Mouse (Mus musculus) spleen, adult 2 months (tissue): ENCODE results near the gene 1810043G02Rik. TPM values are rescaled to one million over a fixed set of nuclear protein-coding genes. Genes with fewer than 3 reads are reported as not detected.
A peak's percentile ranks its signal among the peaks of the same experiment; 100 is the strongest.
"Not testable (repeated sequence)": the region's sequence is repeated elsewhere in the genome, so short reads cannot be mapped to it uniquely, and the experiment has no call there.

Experiments used
- DNase-seq, 2 experiments: peaks; one replicate each; pipeline versions ENCODE4 v3.0.0 to v3.0.0-alpha.2; 2012 to 2021; ENCODE audit warnings: low spot score in 2 of 2, low read depth in 1 of 2
- H3K27ac ChIP-seq: fragments of 200-500 bp; 2 replicates; pipeline ENCODE4 v1.5.1; 2012; ENCODE audit warnings: low read length, inconsistent platforms; ENCODE audit not compliant: insufficient read depth
- H3K27me3 ChIP-seq: fragments of 200-500 bp; 2 replicates; pipeline ENCODE4 v1.6.1; 2012; ENCODE audit warnings: mild to moderate bottlenecking, moderate library complexity, low read length, inconsistent platforms; ENCODE audit not compliant: control insufficient read depth, insufficient read depth
- H3K36me3 ChIP-seq: fragments of 200-500 bp; 2 replicates; pipeline ENCODE4 v1.6.1; 2012; ENCODE audit warnings: mild to moderate bottlenecking, low read length, inconsistent platforms; ENCODE audit not compliant: control insufficient read depth, insufficient read depth
- H3K4me1 ChIP-seq: fragments of 200-500 bp; 2 replicates; pipeline ENCODE4 v1.6.1; 2011; ENCODE audit warnings: inconsistent platforms; ENCODE audit not compliant: control insufficient read depth, insufficient read depth, insufficient read length
- H3K4me3 ChIP-seq: fragments of 200-500 bp; 2 replicates; pipeline ENCODE4 v1.5.1; 2011; ENCODE audit warnings: mild to moderate bottlenecking, inconsistent platforms; ENCODE audit not compliant: insufficient read depth, insufficient read length; ENCODE audit errors: extremely low read depth
- CTCF ChIP-seq: fragments of 200-500 bp; IDR thresholded peaks from 2 replicates; pipeline ENCODE4 v1.5.1; 2011; ENCODE audit warnings: mild to moderate bottlenecking, inconsistent platforms; ENCODE audit not compliant: insufficient read depth, insufficient read length, insufficient replicate concordance; ENCODE audit errors: extremely low read depth
- POLR2A ChIP-seq: fragments of 200-500 bp; IDR thresholded peaks from 2 replicates; pipeline ENCODE4 v1.6.1; 2011; ENCODE audit warnings: low read depth, low read length, inconsistent platforms
- WGBS: fragments of 180-500 bp; shearing (Covaris S2); methylation state at CpG from one replicate; pipeline ENCODE4 v1.1.7; 2018; 5-methylcytosine and 5-hydroxymethylcytosine counted together
- polyA plus RNA-seq: library from polyadenylated mRNA; depleted of rRNA; stranded (reverse); fragments of >200 nt; gene quantifications from 2 replicates; pipeline ENCODE4 v1.2.3, GENCODE M21; 2012

The 1810043G02Rik gene
- polyA plus RNA-seq, 1 experiment = 21.4 TPM

DNA sequence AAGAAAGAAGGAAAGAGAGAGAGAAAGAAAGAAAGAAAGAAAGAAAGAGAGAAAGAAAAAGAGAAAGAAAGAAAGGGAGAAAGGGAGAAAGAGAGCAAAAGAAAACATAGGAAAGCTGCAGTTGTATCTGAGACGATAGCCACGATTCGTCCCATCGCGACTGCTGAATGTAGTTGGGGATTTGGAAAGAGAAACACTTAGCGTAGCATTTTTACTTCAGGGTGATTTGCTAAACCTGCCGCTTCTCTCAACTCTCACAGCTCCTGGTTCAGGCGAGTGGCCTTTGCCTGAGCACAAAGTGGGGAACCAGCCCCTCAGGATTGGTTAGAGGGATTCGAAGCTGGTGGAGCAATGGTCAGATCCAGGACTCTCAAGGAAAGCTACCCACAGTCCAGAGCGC, 32.0 kb downstream of the 1810043G02Rik start:
- no peak for DNase-seq
- no peak for TF ChIP-seq CTCF
- TF ChIP-seq POLR2A = no peak
- Histone ChIP-seq H3K4me1 (peaks cover 9% of the 10 kb centered on the region; the same call in 1 of the 2 replicates), H3K36me3 (no peaks in the 10 kb centered on the region), H3K27ac (no peak overlapping the region), H3K27me3 (no peaks in the 10 kb centered on the region), H3K4me3 (peak overlapping the region; percentile 11; the same call in 1 of the 2 replicates)
- 11% methylated on average over 10 of the region's 10 CpGs for WGBS

DNA sequence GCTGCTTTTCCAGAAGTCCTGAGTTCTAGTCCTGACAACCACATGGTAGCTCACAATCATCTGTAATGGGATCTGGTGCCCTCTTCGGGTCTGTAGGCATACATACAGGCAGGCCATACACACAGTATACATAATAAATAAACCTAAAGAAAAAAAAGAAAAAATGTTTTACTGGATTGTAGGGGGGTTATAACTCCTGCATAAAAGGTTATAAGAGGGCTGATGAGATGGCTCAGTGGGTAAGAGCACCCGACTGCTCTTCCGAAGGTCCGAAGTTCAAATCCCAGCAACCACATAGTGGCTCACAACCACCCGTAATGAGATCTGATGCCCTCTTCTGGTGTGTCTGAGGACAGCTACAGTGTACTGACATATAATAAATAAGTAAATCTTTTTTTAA, 32.8 kb downstream of the 1810043G02Rik start:
- not testable (repeated sequence) for DNase-seq, H3K36me3 ChIP-seq, H3K27ac ChIP-seq, H3K4me3 ChIP-seq, H3K27me3 ChIP-seq, H3K4me1 ChIP-seq
- 91% methylated on average over 5 of the region's 5 CpGs for WGBS

DNA sequence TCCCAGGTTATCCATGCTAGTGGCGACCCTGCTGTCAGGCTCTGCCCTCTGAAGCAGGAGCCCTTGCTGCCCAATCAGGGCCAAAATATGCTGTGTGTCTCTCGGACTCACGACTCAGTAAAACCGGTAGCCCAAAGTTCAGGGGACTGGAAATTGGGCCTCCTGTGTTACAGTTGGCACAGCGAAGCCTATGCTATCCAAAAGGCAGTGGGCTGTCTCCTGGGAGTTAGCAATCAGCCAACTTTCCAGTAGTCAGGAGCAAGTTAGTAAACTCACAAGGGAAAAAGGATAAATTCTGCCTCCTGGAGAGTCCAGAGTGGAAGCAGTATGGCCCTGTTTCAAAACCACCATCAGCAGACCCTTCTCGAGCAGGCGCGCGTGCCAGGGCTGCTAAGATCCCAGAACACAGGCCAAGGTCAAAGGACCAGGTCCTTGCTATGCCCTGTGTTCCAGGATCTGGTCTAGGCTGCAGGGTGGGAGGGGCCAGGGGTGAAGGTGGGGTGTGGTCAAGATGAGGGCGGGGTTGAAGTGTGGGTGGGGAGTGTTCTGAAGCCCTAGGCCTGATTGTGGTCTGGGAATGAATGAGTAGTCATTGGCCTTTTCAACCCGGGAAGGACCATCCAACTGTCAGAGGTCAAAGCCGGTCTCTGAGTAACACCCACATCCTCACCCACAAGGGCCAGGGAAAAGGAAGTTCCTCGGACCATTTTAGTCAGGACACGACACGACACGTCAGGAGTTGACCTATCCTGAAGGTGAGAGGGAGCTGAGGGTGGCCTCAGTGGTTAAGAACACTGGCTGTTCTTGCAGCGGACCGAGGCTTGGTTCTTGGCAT, 34.6 kb downstream of the 1810043G02Rik start:
- Histone ChIP-seq H3K4me3 (no peak overlapping the region), H3K27ac (no peak overlapping the region), H3K36me3 (no peaks in the 10 kb centered on the region), H3K4me1 (peaks cover 9% of the 10 kb centered on the region; the same call in 1 of the 2 replicates), H3K27me3 (no peaks in the 10 kb centered on the region)
- no peak for DNase-seq
- TF ChIP-seq CTCF (no peak), POLR2A (no peak)
- WGBS = 93% methylated on average over 18 of the region's 18 CpGs

DNA sequence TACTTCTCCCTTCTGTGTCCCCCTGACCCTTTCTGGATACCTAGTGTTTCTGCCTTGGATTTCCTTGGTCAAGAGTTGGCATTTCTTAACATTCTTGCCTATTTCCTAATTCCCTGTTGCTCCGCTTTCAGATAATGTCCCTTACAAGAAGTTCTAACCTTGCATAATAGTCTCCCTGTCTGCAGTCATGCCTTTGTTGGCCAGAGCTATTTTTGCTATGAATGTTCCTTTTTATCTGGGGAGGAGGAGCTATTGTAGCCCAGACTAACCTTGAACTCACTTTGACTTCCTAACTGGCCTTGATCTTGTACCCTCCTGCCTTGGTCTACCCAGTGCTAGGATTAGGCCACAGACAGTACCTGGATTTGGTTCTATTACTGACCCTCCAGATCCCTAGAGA, 37.2 kb downstream of the 1810043G02Rik start:
- Histone ChIP-seq H3K27ac (no peak overlapping the region), H3K36me3 (no peaks in the 10 kb centered on the region), H3K4me1 (peaks cover under 1% of the 10 kb centered on the region; the same call in 1 of the 2 replicates), H3K27me3 (no peaks in the 10 kb centered on the region), H3K4me3 (no peak overlapping the region)
- 85% methylated on average over 1 of the region's 1 CpGs for WGBS
- no peak for TF ChIP-seq CTCF
- DNase-seq = no peak

DNA sequence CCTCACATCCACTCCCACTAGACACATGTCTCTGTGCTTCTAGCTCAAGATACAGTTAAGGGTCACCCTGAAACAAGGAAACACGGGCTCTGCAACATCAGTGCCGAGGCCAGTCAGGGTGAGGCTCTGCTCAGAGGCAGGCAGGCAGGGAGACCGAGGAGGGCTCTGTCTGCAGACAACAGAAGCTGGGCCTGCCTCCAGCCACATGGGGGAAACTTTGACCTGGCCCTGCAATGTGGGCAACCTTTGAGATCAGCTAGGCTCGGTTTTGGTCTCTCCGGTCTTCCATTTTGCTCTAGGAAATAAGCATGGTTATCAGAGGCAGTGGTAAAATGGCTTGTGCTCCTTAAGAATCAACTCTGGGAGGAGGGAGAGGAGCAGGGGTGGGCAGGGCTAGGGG, 38.0 kb downstream of the 1810043G02Rik start:
- Histone ChIP-seq H3K27ac (no peak overlapping the region), H3K27me3 (no peaks in the 10 kb centered on the region), H3K4me1 (no peaks in the 10 kb centered on the region; the same call in 1 of the 2 replicates), H3K4me3 (no peak overlapping the region), H3K36me3 (no peaks in the 10 kb centered on the region)
- no peak for DNase-seq
- WGBS = 80% methylated on average over 5 of the region's 5 CpGs
- TF ChIP-seq CTCF (no peak), POLR2A (no peak)

DNA sequence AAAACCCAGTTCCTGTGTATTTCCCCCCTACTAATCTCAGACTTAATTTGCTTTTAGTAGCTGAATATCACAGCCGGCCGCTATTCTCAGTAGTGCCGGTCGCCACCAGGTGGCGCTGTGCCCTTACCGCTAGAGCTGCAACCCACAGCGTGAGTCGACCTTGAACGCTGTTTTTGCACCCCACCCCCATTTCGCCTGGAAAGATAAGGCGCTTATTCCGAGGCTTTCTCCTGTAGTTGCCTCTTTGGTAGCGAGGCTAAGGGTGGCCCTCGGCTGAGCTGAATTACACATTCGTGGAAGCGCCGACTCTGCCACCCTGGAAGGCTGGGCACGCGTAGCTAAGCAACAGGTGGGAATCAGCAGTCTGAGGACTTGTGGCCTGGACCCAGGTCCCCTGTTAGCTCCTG, 40.5 kb downstream of the 1810043G02Rik start:
- no peak overlapping the region for H3K27ac ChIP-seq
- peak; percentile 56 to 66 for DNase-seq
- no peaks in the 10 kb centered on the region for H3K36me3 ChIP-seq
- TF ChIP-seq POLR2A (no peak), CTCF (peak; percentile 97)
- H3K4me3 ChIP-seq = no peak overlapping the region; the same call in 1 of the 2 replicates
- no peaks in the 10 kb centered on the region; the same call in 1 of the 2 replicates for H3K4me1 ChIP-seq
- H3K27me3 ChIP-seq = no peaks in the 10 kb centered on the region
- WGBS = 16% methylated on average over 19 of the region's 19 CpGs

DNA sequence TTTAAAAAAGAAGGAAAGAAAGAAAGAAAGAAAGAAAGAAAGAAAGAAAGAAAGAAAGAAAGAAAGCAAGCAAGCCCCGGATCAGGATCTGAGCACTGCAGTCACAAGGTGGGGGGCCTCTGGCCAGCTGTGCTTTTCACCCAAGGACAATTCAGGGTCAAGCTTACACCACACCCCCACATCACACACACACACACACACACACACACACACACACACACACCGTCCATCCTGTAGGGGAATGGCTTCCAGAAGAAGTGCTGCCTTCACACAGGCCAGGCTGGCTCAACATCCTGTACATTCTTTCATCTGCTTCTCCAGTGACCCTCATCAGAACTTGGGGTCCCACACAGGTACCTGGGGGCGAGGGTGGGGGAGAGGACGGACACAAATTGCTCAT, 41.0 kb downstream of the 1810043G02Rik start:
- 88% methylated on average over 4 of the region's 4 CpGs for WGBS
- Histone ChIP-seq H3K4me1 (no peaks in the 10 kb centered on the region; the same call in 1 of the 2 replicates), H3K27me3 (no peaks in the 10 kb centered on the region), H3K4me3 (no peak overlapping the region), H3K27ac (no peak overlapping the region), H3K36me3 (no peaks in the 10 kb centered on the region)
- no peak for DNase-seq
- TF ChIP-seq POLR2A (no peak), CTCF (no peak)

DNA sequence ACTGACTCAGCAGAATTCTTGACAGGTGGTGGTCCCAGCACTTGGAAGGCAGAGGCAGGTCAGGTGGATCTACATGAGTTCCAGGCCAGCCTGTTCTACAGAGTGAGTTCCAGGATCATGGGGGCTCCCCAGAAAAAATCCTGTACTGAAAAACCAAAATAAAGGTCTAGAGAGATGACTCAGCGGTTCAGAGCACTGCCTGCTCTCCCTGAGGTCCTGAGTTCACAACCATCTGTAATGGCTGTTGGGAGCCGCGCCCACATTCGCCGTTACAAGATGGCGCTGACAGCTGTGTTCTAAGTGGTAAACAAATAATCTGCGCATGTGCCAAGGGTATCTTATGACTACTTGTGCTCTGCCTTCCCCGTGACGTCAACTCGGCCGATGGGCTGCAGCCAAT, 41.7 kb downstream of the 1810043G02Rik start:
- H3K27ac ChIP-seq, H3K27me3 ChIP-seq, H3K36me3 ChIP-seq, H3K4me3 ChIP-seq, H3K4me1 ChIP-seq, DNase-seq: not testable (repeated sequence)
- 88% methylated on average over 7 of the region's 11 CpGs for WGBS

DNA sequence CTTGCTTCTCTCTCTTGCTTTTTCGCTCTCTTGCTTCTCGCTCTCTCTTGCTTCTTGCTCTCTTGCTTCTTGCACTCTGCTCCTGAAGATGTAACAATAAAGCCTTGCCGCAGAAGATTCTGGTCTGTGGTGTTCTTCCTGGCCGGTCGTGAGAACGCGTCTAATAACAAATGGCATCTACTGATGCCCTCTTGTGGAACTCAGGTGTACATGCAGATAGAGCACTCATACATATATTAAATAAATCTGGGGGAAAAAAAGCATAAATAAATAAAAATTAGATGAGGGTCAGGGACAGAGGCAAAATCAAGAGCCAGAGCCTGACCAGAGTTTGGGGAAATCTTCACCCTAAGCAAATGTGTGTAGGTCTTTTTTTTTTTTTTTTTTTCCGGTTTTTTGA, 47.1 kb downstream of the 1810043G02Rik start:
- not testable (repeated sequence) for H3K36me3 ChIP-seq, H3K27me3 ChIP-seq, H3K4me3 ChIP-seq, DNase-seq, H3K4me1 ChIP-seq, H3K27ac ChIP-seq
- WGBS = 35% methylated on average over 6 of the region's 8 CpGs
